Mouse (Mus musculus) bone marrow macrophage, adult 2 months (primary cell): ENCODE data around the gene Neu1. TPM values are rescaled to one million over a fixed set of nuclear protein-coding genes. Genes with fewer than 3 reads are reported as not detected.

Source experiments
- H3K27ac ChIP-seq: 2 replicates; pipeline ENCODE4 v1.5.1; 2012; ENCODE audit warnings: low read depth, low read length; ENCODE audit not compliant: insufficient read depth
- H3K4me1 ChIP-seq: 2 replicates; pipeline ENCODE4 v1.6.1; 2012; ENCODE audit warnings: low read length; ENCODE audit not compliant: control insufficient read depth, insufficient read depth
- H3K4me3 ChIP-seq: 2 replicates; pipeline ENCODE4 v1.5.1; 2012; ENCODE audit warnings: mild to moderate bottlenecking, low read length, moderate library complexity; ENCODE audit not compliant: insufficient read depth
- CTCF ChIP-seq: IDR thresholded peaks from 2 replicates; pipeline ENCODE4 v1.5.1; 2012; ENCODE audit warnings: low read depth, mild to moderate bottlenecking, low read length, moderate library complexity
- POLR2A ChIP-seq: IDR thresholded peaks from 2 replicates; pipeline ENCODE4 v1.6.1; 2012; ENCODE audit warnings: mild to moderate bottlenecking, low read depth, low read length, borderline replicate concordance
- polyA plus RNA-seq: library from polyadenylated mRNA; stranded (reverse); fragments of >200 nt; gene quantifications from 2 replicates; pipeline ENCODE4 v1.2.4, GENCODE M21; 2012; ENCODE audit not compliant: missing spikeins, insufficient read depth, insufficient read length

Gene Neu1
- 73.6 and 73.9 TPM in 2 replicates for polyA plus RNA-seq

DNA sequence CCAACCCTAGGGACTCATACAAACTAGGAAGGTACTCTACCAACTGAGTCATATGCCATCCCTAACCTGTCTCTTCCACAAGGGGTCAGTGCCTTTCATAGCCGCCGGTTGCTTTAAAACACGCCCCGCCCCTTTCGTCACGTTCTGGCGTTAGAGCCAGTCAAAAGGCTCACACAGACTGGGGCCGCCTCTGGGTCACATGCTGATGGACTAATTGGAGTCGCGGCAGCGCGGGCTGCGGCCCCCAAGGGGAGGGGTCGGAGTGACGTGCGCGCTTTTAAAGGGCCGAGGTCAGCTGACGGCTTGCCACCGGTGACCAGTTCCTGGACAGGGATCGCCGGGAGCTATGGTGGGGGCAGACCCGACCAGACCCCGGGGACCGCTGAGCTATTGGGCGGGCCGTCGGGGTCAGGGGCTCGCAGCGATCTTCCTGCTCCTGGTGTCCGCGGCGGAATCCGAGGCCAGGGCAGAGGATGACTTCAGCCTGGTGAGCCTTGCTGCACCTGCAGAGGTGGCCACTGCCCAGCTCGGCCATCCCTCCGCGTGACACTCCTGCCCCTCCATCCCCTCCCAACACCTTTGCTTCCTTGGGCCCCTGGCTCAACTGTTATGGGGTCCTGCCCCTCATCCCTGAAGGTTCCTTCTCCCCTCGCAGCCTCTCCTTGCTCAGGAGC, at the start of gene Neu1:
Neu1 (plus strand) TSS at position 193 of the 674 bp plus-strand sequence.
- TF ChIP-seq POLR2A (peak; percentile 89; the same call in 1 of the 2 replicates), CTCF (no peak)
- H3K4me1 ChIP-seq: peaks cover 32% of the 10 kb centered on the region
- H3K4me3 ChIP-seq: peak within 1 kb of the TSS; percentile 88
- H3K27ac ChIP-seq: peak within 1 kb of the TSS; percentile 62

GRCm38 (mm10) chr17:34881683-34882310, 49.3 kb upstream of the Neu1 start, which contains the start of gene Gm20547:
Gm20547 (minus strand) TSS chr17:34882042.
- Histone ChIP-seq H3K4me3 (no peak within 1 kb of the TSS), H3K27ac (peak within 1 kb of the TSS; percentile 22), H3K4me1 (peaks cover 21% of the 10 kb centered on the region)
- TF ChIP-seq POLR2A: no peak
- no peak for TF ChIP-seq CTCF

GRCm38 (mm10) chr17:34883332-34883731, 47.7 kb upstream of the Neu1 start:
- H3K27ac ChIP-seq: peak overlapping the region; percentile 26; the same call in 1 of the 2 replicates
- no peak overlapping the region for H3K4me3 ChIP-seq
- H3K4me1 ChIP-seq: peaks cover 28% of the 10 kb centered on the region
- TF ChIP-seq POLR2A (no peak), CTCF (no peak)

GRCm38 (mm10) chr17:34884704-34885103, 46.3 kb upstream of the Neu1 start:
- H3K4me1 ChIP-seq: peaks cover 22% of the 10 kb centered on the region
- H3K4me3 ChIP-seq: no peak overlapping the region
- TF ChIP-seq CTCF (no peak), POLR2A (no peak)
- H3K27ac ChIP-seq: no peak overlapping the region

GRCm38 (mm10) chr17:34885615-34886014, 45.4 kb upstream of the Neu1 start:
- TF ChIP-seq CTCF: no peak
- TF ChIP-seq POLR2A: no peak
- H3K4me3 ChIP-seq: no peak overlapping the region
- no peak overlapping the region for H3K27ac ChIP-seq
- H3K4me1 ChIP-seq: peaks cover 19% of the 10 kb centered on the region

- Histone ChIP-seq H3K4me1 (peaks cover 16% of the 10 kb centered on the region), H3K27ac (no peak overlapping the region), H3K4me3 (no peak overlapping the region)
- TF ChIP-seq CTCF (no peak), POLR2A (no peak)
Observed at GRCm38 (mm10) chr17:34887942-34888341, 43.1 kb upstream of the Neu1 start.

DNA sequence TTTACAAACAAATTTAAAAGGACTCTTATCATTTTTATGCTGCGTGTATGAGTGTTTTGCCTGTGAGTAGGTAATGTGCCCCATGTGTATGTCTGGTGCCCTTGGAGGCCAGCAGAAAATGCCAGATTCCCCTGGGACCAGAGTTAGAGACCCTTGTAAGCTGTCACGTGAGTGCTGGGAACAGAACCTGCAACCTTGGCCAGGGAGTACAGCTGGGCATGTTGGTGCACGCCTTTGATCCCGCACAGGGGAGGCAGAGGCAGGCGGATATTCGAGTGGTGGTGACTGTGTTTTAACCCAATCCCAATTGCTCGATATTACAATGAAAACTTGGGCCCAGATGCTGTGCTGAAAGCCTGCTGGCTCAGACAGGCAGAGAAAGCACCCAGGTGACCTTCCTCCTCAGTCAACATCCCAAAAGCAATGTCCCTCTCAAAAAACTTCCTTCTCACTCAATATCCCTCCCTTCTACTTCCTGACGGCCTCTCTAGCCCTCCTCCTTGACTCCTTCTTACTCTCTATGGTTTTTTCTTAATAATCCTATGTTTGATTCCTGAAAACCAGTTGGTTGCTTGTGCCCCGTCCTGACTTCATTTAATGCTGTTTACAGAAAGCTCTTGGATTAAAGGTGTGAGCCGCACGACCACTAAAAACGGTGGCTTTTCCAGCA, 40.8 kb upstream of the Neu1 start:
- Histone ChIP-seq H3K4me3 (no peak overlapping the region), H3K4me1 (peaks cover 12% of the 10 kb centered on the region), H3K27ac (no peak overlapping the region)
- no peak for TF ChIP-seq POLR2A
- no peak for TF ChIP-seq CTCF

DNA sequence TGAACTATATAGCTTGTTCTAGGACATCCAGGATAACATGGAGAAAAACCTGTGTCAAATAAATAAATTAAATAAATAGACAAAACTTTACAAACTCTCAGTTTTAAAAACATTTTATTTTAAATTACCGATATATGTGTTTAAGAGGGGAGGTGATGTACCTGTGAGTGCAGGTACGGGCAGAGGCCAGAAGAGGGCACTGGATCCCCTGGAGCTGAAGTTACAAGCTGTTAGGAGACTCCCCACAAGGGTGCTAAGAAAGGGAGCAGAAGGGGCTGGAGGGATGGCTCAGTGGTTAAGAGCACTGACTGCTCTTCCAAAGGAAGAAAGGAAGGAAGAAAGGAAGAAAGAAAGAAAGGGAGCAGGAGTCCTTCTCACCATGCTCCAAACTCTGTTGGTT, 39.7 kb upstream of the Neu1 start:
- Histone ChIP-seq H3K4me3 (no peak overlapping the region), H3K27ac (no peak overlapping the region), H3K4me1 (peaks cover 15% of the 10 kb centered on the region)
- TF ChIP-seq CTCF (no peak), POLR2A (no peak)

DNA sequence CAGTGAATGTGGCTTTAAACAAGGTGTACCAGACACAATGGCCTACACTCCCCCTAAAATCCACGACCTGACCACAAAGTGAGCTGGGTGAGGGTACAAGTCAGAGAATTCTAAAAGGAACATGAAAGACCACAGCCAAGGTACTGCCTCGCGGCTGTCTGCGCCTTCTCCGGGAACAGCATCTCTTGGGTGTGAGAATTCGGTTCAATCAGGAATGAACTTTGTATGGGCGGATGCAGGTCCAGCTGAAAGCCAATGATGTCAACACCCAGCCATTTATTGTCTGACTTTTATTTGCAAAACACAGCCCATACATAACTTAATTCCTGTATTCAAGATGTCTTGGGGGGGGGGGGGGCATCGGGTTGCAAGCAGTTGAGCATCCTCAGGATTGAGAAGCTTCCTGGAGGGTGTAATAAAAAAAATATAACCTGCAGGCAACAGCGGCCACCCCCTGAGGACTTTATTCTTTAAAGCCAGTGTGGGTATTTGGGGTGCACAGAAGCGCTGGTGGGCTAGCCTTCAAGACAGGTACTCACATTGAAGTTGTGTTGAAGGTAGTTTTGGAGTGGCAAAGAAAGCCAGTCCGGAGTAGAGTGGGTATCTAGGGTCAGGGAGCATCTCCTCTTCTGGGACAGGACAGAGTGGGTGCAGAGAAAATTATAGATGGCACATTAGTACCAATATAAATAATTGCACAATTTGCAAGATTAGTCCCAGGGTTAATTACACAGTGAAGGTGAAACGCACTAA, 37.8 kb upstream of the Neu1 start:
- Histone ChIP-seq H3K4me3 (peak overlapping the region; percentile 57; the same call in 1 of the 2 replicates), H3K27ac (peak overlapping the region; percentile 70), H3K4me1 (peaks cover 10% of the 10 kb centered on the region)
- no peak for TF ChIP-seq CTCF
- no peak for TF ChIP-seq POLR2A

- no peak for TF ChIP-seq POLR2A
- no peak for TF ChIP-seq CTCF
- H3K4me3 ChIP-seq: peak overlapping the region; percentile 57
- H3K4me1 ChIP-seq: peaks cover 9% of the 10 kb centered on the region
- peak overlapping the region; percentile 70 for H3K27ac ChIP-seq
Observed at GRCm38 (mm10) chr17:34894074-34894597, 36.9 kb upstream of the Neu1 start.
